Mouse (Mus musculus): ENCODE results near the gene Capn13. TPM values are rescaled to one million over a fixed set of nuclear protein-coding genes. Genes with fewer than 3 reads are reported as not detected.

Capn13 gene
- total RNA-seq, 2 experiments from 2014 or later, result not detected

- DNase-seq, result no peak
- intact Hi-C loops (cut with DNase I), result no loop called here
Measured at GRCm38 (mm10) chr17:73361054-73361453, 39.6 kb downstream of the Capn13 start.

- DNase-seq, result no peak
- intact Hi-C loops (cut with DNase I), result no loop called here
Measured at GRCm38 (mm10) chr17:73343632-73344390, 56.9 kb downstream of the Capn13 start.

GRCm38 (mm10) chr17:73342673-73343072 lies 58.0 kb downstream of the Capn13 start:
- intact Hi-C loops (cut with DNase I), result no loop called here
- DNase-seq, result no peak

- intact Hi-C loops (cut with DNase I), result no loop called here
- no peak for DNase-seq
Measured at GRCm38 (mm10) chr17:73329071-73329470, 71.6 kb downstream of the Capn13 start.

- intact Hi-C loops (cut with DNase I), result no loop called here
- DNase-seq, result no peak
Measured at GRCm38 (mm10) chr17:73325314-73325713, 75.4 kb downstream of the Capn13 start.

- DNase-seq, result peak in 1 of 2 experiments; percentile 20
- intact Hi-C loops (cut with DNase I), result no loop called here
Measured at GRCm38 (mm10) chr17:73324732-73325131, 75.9 kb downstream of the Capn13 start.

- DNase-seq, result no peak
- intact Hi-C loops (cut with DNase I), result no loop called here
Measured at GRCm38 (mm10) chr17:73323981-73324380, 76.7 kb downstream of the Capn13 start.

- intact Hi-C loops (cut with DNase I), result no loop called here
- DNase-seq, result no peak
Measured at GRCm38 (mm10) chr17:73314786-73315185, 85.9 kb downstream of the Capn13 start.

GRCm38 (mm10) chr17:73311491-73311890 lies 89.2 kb downstream of the Capn13 start:
- intact Hi-C loops (cut with DNase I), result no loop called here
- no peak for DNase-seq

GRCm38 (mm10) chr17:73308691-73309090 lies 92.0 kb downstream of the Capn13 start:
- no peak for DNase-seq
- intact Hi-C loops (cut with DNase I), result no loop called here

- intact Hi-C loops (cut with DNase I), result no loop called here
- DNase-seq, result no peak
Measured at GRCm38 (mm10) chr17:73306626-73307025, 94.0 kb downstream of the Capn13 start.

GRCm38 (mm10) chr17:73305622-73306021 lies 95.0 kb downstream of the Capn13 start:
- intact Hi-C loops (cut with DNase I), result no loop called here
- DNase-seq, result peak; percentile 46 to 67

- DNase-seq, result no peak
- intact Hi-C loops (cut with DNase I), result no loop called here
Measured at GRCm38 (mm10) chr17:73304086-73304812, 96.4 kb downstream of the Capn13 start.

- no peak for DNase-seq
- intact Hi-C loops (cut with DNase I), result loop anchor here (1.0 kb wide), 1 partner anchor 579 kb away; no protein-coding TSS in a partner anchor
Measured at GRCm38 (mm10) chr17:73303676-73304075, 97.0 kb downstream of the Capn13 start.

- intact Hi-C loops (cut with DNase I), result loop anchor here (1.0 kb wide), 1 partner anchor 579 kb away; no protein-coding TSS in a partner anchor
- DNase-seq, result peak; percentile 60 to 83
Measured at GRCm38 (mm10) chr17:73303217-73303616, 97.4 kb downstream of the Capn13 start.

GRCm38 (mm10) chr17:73302104-73302503 lies 98.6 kb downstream of the Capn13 start:
- DNase-seq, result peak; percentile 78 to 86
- intact Hi-C loops (cut with DNase I), result loop anchor here (1.0 kb wide), 1 partner anchor 442 kb away; no protein-coding TSS in a partner anchor

GRCm38 (mm10) chr17:73301258-73302050 lies 99.2 kb downstream of the Capn13 start:
- intact Hi-C loops (cut with DNase I), result loop anchor here (1.0 kb wide), 1 partner anchor 443 kb away; no protein-coding TSS in a partner anchor
- peak; percentile 53 to 78 for DNase-seq

- no peak for DNase-seq
- intact Hi-C loops (cut with DNase I), result no loop called here
Measured at GRCm38 (mm10) chr17:73300147-73300880, 100.4 kb downstream of the Capn13 start.

GRCm38 (mm10) chr17:73298981-73299380 lies 101.7 kb downstream of the Capn13 start:
- no peak for DNase-seq

GRCm38 (mm10) chr17:73296855-73297254 lies 103.8 kb downstream of the Capn13 start:
- DNase-seq, result peak; percentile 59 to 71
- intact Hi-C loops (cut with DNase I), result loop anchor here (1.0 to 10.0 kb wide), 7 partner anchors 100 to 502 kb away; no protein-coding TSS in a partner anchor

More at GRCm38 (mm10) chr17:73298981-73299380, 101.7 kb downstream of the Capn13 start:
- intact Hi-C loops (cut with DNase I), result loop anchor here (5.0 to 10.0 kb wide), 6 partner anchors 102 to 504 kb away; no protein-coding TSS in a partner anchor

Data from heart, postnatal 14 days (tissue).